Mouse (Mus musculus) megakaryocyte, embryonic 14.5 days (primary cell): ENCODE measurements at regions not wholly inside any gene's neighbourhood (a gene's known extent, or its start where the extent isn't known, plus 50 kb on each side); places are given as distances from the start of the nearest gene placed in this dataset.

Experiments used
- H3K27me3 ChIP-seq: replicated peaks from 2 replicates; pipeline ENCODE3; 2012; ENCODE audit warnings: inconsistent platforms
- H3K36me3 ChIP-seq: replicated peaks from 2 replicates; pipeline ENCODE3; 2012; ENCODE audit warnings: low read length, inconsistent platforms, mixed read lengths
- H3K4me1 ChIP-seq: 2 replicates; pipeline ENCODE4 v1.6.1; 2012; ENCODE audit warnings: inconsistent platforms
- H3K4me3 ChIP-seq: replicated peaks from 2 replicates; pipeline ENCODE3; 2012; ENCODE audit warnings: moderate library complexity, mild to moderate bottlenecking, inconsistent platforms
- H3K9me3 ChIP-seq: 2 replicates; pipeline ENCODE4 v1.6.1; 2012; ENCODE audit warnings: inconsistent platforms
- FLI1 ChIP-seq: IDR thresholded peaks from 2 replicates; pipeline ENCODE4 v1.6.1; 2012; ENCODE audit warnings: low read length, inconsistent platforms, mixed read lengths
- GATA1 ChIP-seq: IDR thresholded peaks from 3 replicates; pipeline ENCODE4 v1.6.1; 2012; ENCODE audit warnings: mixed read lengths, low read length, inconsistent platforms, borderline replicate concordance

GRCm38 (mm10) chr9:116400270-116400669 is 225.1 kb upstream of the Tgfbr2 start:
- TF ChIP-seq GATA1 (no peak), FLI1 (no peak)
- H3K36me3 ChIP-seq: no peaks in the 10 kb centered on the region
- H3K4me3 ChIP-seq: no peak overlapping the region
- H3K27me3 ChIP-seq: no peaks in the 10 kb centered on the region
- no peaks in the 10 kb centered on the region for H3K4me1 ChIP-seq
- no peaks in the 10 kb centered on the region for H3K9me3 ChIP-seq

- no peaks in the 10 kb centered on the region for H3K27me3 ChIP-seq
- H3K4me1 ChIP-seq: no peaks in the 10 kb centered on the region
- H3K36me3 ChIP-seq: no peaks in the 10 kb centered on the region
- no peak overlapping the region for H3K4me3 ChIP-seq
- H3K9me3 ChIP-seq: no peaks in the 10 kb centered on the region
- no peak for TF ChIP-seq FLI1
- no peak for TF ChIP-seq GATA1
Observed at GRCm38 (mm10) chr9:116399296-116399695, 224.1 kb upstream of the Tgfbr2 start.

- no peaks in the 10 kb centered on the region for H3K36me3 ChIP-seq
- H3K9me3 ChIP-seq: no peaks in the 10 kb centered on the region
- H3K27me3 ChIP-seq: no peaks in the 10 kb centered on the region
- peaks cover 6% of the 10 kb centered on the region for H3K4me1 ChIP-seq
- no peak for TF ChIP-seq FLI1
- TF ChIP-seq GATA1: no peak
- no peak overlapping the region for H3K4me3 ChIP-seq
Observed at GRCm38 (mm10) chr9:116392258-116392657, 217.1 kb upstream of the Tgfbr2 start.

- H3K27me3 ChIP-seq: peaks cover 3% of the 10 kb centered on the region
- H3K9me3 ChIP-seq: peaks cover 3% of the 10 kb centered on the region; the same call in 1 of the 2 replicates
- H3K4me3 ChIP-seq: no peak overlapping the region
- H3K4me1 ChIP-seq: peaks cover 10% of the 10 kb centered on the region
- H3K36me3 ChIP-seq: no peaks in the 10 kb centered on the region
- TF ChIP-seq GATA1 (no peak), FLI1 (no peak)
Observed at GRCm38 (mm10) chr9:116389781-116390180, 214.6 kb upstream of the Tgfbr2 start.

GRCm38 (mm10) chr9:116388863-116389262 is 213.7 kb upstream of the Tgfbr2 start:
- TF ChIP-seq GATA1: no peak
- no peak for TF ChIP-seq FLI1
- Histone ChIP-seq H3K36me3 (no peaks in the 10 kb centered on the region), H3K4me1 (peaks cover 19% of the 10 kb centered on the region), H3K27me3 (peaks cover 3% of the 10 kb centered on the region), H3K4me3 (no peak overlapping the region), H3K9me3 (peaks cover 3% of the 10 kb centered on the region; the same call in 1 of the 2 replicates)

- Histone ChIP-seq H3K9me3 (peaks cover 3% of the 10 kb centered on the region; the same call in 1 of the 2 replicates), H3K4me1 (peaks cover 28% of the 10 kb centered on the region), H3K27me3 (peaks cover 3% of the 10 kb centered on the region), H3K36me3 (no peaks in the 10 kb centered on the region), H3K4me3 (no peak overlapping the region)
- TF ChIP-seq GATA1 (no peak), FLI1 (no peak)
Observed at GRCm38 (mm10) chr9:116388025-116388424, 212.9 kb upstream of the Tgfbr2 start.

GRCm38 (mm10) chr9:116384176-116385076 is 209.3 kb upstream of the Tgfbr2 start:
- no peaks in the 10 kb centered on the region for H3K36me3 ChIP-seq
- peak; percentile 41; the same call in 1 of the 2 replicates for TF ChIP-seq FLI1
- TF ChIP-seq GATA1: no peak
- H3K27me3 ChIP-seq: peaks cover 3% of the 10 kb centered on the region
- peaks cover 3% of the 10 kb centered on the region; the same call in 1 of the 2 replicates for H3K9me3 ChIP-seq
- H3K4me3 ChIP-seq: peak overlapping the region; percentile 86
- H3K4me1 ChIP-seq: peaks cover 40% of the 10 kb centered on the region

- peaks cover 33% of the 10 kb centered on the region for H3K4me1 ChIP-seq
- H3K27me3 ChIP-seq: peaks cover 3% of the 10 kb centered on the region
- H3K4me3 ChIP-seq: peak overlapping the region; percentile 86
- no peaks in the 10 kb centered on the region for H3K36me3 ChIP-seq
- TF ChIP-seq GATA1 (no peak), FLI1 (no peak)
- H3K9me3 ChIP-seq: peaks cover 3% of the 10 kb centered on the region; the same call in 1 of the 2 replicates
Observed at GRCm38 (mm10) chr9:116383411-116384101, 208.4 kb upstream of the Tgfbr2 start.

GRCm38 (mm10) chr9:116377706-116378105 is 202.5 kb upstream of the Tgfbr2 start:
- H3K9me3 ChIP-seq: no peaks in the 10 kb centered on the region
- no peaks in the 10 kb centered on the region for H3K36me3 ChIP-seq
- TF ChIP-seq GATA1: no peak
- TF ChIP-seq FLI1: no peak
- no peaks in the 10 kb centered on the region for H3K27me3 ChIP-seq
- H3K4me3 ChIP-seq: no peak overlapping the region
- H3K4me1 ChIP-seq: peaks cover 32% of the 10 kb centered on the region

- Histone ChIP-seq H3K4me1 (peaks cover 39% of the 10 kb centered on the region), H3K4me3 (peak overlapping the region; percentile 51), H3K27me3 (no peaks in the 10 kb centered on the region), H3K9me3 (no peaks in the 10 kb centered on the region), H3K36me3 (no peaks in the 10 kb centered on the region)
- TF ChIP-seq GATA1: no peak
- no peak for TF ChIP-seq FLI1
Observed at GRCm38 (mm10) chr9:116375658-116376357, 200.6 kb upstream of the Tgfbr2 start.
